Mouse (Mus musculus) heart, adult 2 months (tissue): ENCODE data around the gene Frem1. TPM values are rescaled to one million over a fixed set of nuclear protein-coding genes. Genes with fewer than 3 reads are reported as not detected.

ENCODE experiments used
- DNase-seq, 2 experiments: peaks; one replicate each; pipeline ENCODE4 v3.0.0; 2021
- H3K27ac ChIP-seq: fragments of 200-600 bp; 2 replicates; pipeline ENCODE4 v1.8.1; 2022
- H3K27me3 ChIP-seq: fragments of 200-500 bp; 2 replicates; pipeline ENCODE4 v1.6.1; 2012; ENCODE audit warnings: mild to moderate bottlenecking, low read length, inconsistent platforms, mixed read lengths; ENCODE audit not compliant: control insufficient read depth, insufficient read depth
- H3K36me3 ChIP-seq: fragments of 200-500 bp; 2 replicates; pipeline ENCODE4 v1.6.1; 2012; ENCODE audit warnings: low read length, inconsistent platforms; ENCODE audit not compliant: control insufficient read depth, insufficient read depth
- H3K4me1 ChIP-seq: fragments of 200-500 bp; 2 replicates; pipeline ENCODE4 v1.6.1; 2011; ENCODE audit warnings: low read length; ENCODE audit not compliant: control insufficient read depth, insufficient read depth
- H3K4me3 ChIP-seq: fragments of 200-600 bp; 2 replicates; pipeline ENCODE4 v1.8.1; 2022
- H3K79me2 ChIP-seq: fragments of 200-500 bp; replicated peaks from 2 replicates; pipeline ENCODE4 v1.6.1; 2012; ENCODE audit warnings: mild to moderate bottlenecking, inconsistent platforms, low read length, moderate library complexity, mixed read lengths; ENCODE audit not compliant: control insufficient read depth, insufficient read depth
- H3K9ac ChIP-seq: fragments of 200-500 bp; 2 replicates; pipeline ENCODE4 v1.6.1; 2012; ENCODE audit warnings: low read depth, mild to moderate bottlenecking, control low read depth, inconsistent platforms, low read length, mixed read lengths
- CTCF ChIP-seq: fragments of 200-600 bp; IDR thresholded peaks from 2 replicates; pipeline ENCODE4 v1.8.1; 2022; ENCODE audit warnings: antibody characterized with exemption, mild to moderate bottlenecking, moderate library complexity
- EP300 ChIP-seq: fragments of 200-500 bp; IDR thresholded peaks from 2 replicates; pipeline ENCODE4 v1.6.1; 2011; ENCODE audit warnings: low read depth, low read length, control low read depth; ENCODE audit not compliant: insufficient read depth
- POLR2A ChIP-seq: fragments of 200-500 bp; IDR thresholded peaks from 2 replicates; pipeline ENCODE4 v1.6.1; 2011; ENCODE audit warnings: mild to moderate bottlenecking, low read depth, low read length, control low read depth; ENCODE audit not compliant: insufficient read depth
- WGBS: fragments of 180-500 bp; shearing (Covaris S2); methylation state at CpG from one replicate; pipeline ENCODE4 v1.1.7; 2018; 5-methylcytosine and 5-hydroxymethylcytosine counted together
- intact Hi-C: fragments of 180-260 bp; cut with DNase I; formaldehyde crosslinking; loops from one replicate; pipeline ENCODE4 v1.15.1; 2025
- polyA plus RNA-seq: library from polyadenylated mRNA; depleted of rRNA; stranded (reverse); fragments of >200 nt; gene quantifications from 2 replicates; pipeline ENCODE4 v1.2.3, GENCODE M21; 2012
- total RNA-seq, 2 experiments: library from RNA; stranded (reverse); gene quantifications; 2 replicates each; pipeline ENCODE4 v1.2.3; 2021

Frem1 gene
- total and polyA plus RNA-seq, 3 experiments, result 0.21 to 0.52 (median 0.21) TPM

DNA sequence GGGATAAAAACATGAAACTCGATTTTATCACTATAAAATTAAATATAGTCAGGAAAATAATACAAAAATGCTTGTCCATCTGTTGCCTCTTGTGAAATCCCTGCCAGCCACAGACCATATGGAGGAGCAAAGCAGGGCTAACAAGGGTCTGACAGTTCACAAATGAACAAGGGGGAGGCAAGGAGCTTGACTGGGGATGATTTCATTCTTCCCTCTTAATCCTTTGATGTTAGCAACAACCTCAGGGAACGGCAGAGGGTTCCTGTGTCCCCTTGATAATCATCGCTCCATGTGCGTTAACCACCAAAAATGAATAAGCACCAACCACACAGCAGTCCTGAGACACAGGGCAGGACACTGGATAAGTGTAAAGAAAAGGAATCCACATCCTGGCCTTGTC is 79.8 kb downstream of the Frem1 start:
- Histone ChIP-seq H3K4me3 (no peak overlapping the region), H3K36me3 (no peaks in the 10 kb centered on the region), H3K79me2 (no peaks in the 10 kb centered on the region), H3K9ac (no peak overlapping the region), H3K27ac (no peak overlapping the region), H3K4me1 (no peaks in the 10 kb centered on the region), H3K27me3 (no peaks in the 10 kb centered on the region)
- WGBS, result 68% methylated on average over 4 of the region's 4 CpGs
- intact Hi-C loops, result no loop called here
- DNase-seq, result no peak
- TF ChIP-seq POLR2A (no peak), EP300 (no peak), CTCF (no peak)

- 91% methylated on average over 12 of the region's 12 CpGs for WGBS
Measured at GRCm38 (mm10) chr4:82970901-82971648, 81.1 kb downstream of the Frem1 start.

GRCm38 (mm10) chr4:82961024-82961423 is 91.1 kb downstream of the Frem1 start:
- Histone ChIP-seq H3K79me2 (no peaks in the 10 kb centered on the region), H3K36me3 (no peaks in the 10 kb centered on the region), H3K27ac (no peak overlapping the region), H3K27me3 (no peaks in the 10 kb centered on the region), H3K9ac (no peak overlapping the region), H3K4me1 (no peaks in the 10 kb centered on the region), H3K4me3 (no peak overlapping the region)
- TF ChIP-seq CTCF (no peak), POLR2A (no peak), EP300 (no peak)
- WGBS, result 84% methylated on average over 1 of the region's 1 CpGs
- no peak for DNase-seq
- intact Hi-C loops, result no loop called here

More at GRCm38 (mm10) chr4:82970901-82971648, 81.1 kb downstream of the Frem1 start:
- H3K27me3 ChIP-seq, result no peaks in the 10 kb centered on the region
- no peak for DNase-seq
- H3K36me3 ChIP-seq, result no peaks in the 10 kb centered on the region
- H3K4me1 ChIP-seq, result no peaks in the 10 kb centered on the region
- no peak overlapping the region for H3K27ac ChIP-seq
- no peak overlapping the region for H3K4me3 ChIP-seq
- TF ChIP-seq CTCF, result no peak
- TF ChIP-seq EP300, result no peak
- TF ChIP-seq POLR2A, result no peak
- intact Hi-C loops, result no loop called here
- H3K9ac ChIP-seq, result no peak overlapping the region
- H3K79me2 ChIP-seq, result no peaks in the 10 kb centered on the region

DNA sequence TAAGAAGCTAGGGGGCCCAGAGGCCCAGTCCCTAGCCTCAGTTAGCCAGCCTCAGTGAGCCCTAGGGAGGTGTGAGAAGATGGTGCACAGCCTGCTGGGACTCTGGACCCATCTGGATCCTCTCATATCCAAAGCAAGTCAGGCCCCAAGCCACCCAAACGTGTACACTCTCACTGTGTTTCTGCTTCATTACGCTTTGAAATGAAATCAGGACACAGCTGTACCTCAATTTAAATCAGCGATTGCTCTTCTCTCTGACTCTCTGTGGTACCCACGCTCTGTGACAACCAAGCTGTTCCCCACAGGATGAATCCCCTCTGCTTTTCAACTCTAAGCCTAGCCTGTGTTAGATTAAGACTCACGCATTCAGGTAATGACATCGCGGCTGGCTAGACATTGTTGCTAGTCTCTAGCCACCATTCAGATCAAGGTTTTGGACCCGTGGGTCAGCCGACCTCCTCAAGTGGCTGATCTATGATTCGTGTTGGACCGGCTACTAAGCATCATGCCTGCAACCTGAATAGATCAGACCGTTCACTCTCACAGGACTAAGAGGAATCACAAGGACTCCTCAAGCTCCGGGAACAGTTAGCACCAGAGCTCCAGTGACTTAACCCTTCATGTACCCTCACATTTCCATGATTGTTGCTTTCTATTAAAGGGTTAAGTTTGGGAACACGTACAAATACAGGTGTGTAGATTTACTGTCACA is 94.2 kb downstream of the Frem1 start:
- no peak for DNase-seq
- H3K27ac ChIP-seq, result no peak overlapping the region
- 80% methylated on average over 14 of the region's 14 CpGs for WGBS
- H3K4me3 ChIP-seq, result no peak overlapping the region
- no peaks in the 10 kb centered on the region for H3K36me3 ChIP-seq
- no peaks in the 10 kb centered on the region for H3K79me2 ChIP-seq
- no peaks in the 10 kb centered on the region for H3K27me3 ChIP-seq
- intact Hi-C loops, result no loop called here
- H3K4me1 ChIP-seq, result no peaks in the 10 kb centered on the region
- TF ChIP-seq EP300, result no peak
- no peak for TF ChIP-seq POLR2A
- no peak for TF ChIP-seq CTCF
- H3K9ac ChIP-seq, result no peak overlapping the region

DNA sequence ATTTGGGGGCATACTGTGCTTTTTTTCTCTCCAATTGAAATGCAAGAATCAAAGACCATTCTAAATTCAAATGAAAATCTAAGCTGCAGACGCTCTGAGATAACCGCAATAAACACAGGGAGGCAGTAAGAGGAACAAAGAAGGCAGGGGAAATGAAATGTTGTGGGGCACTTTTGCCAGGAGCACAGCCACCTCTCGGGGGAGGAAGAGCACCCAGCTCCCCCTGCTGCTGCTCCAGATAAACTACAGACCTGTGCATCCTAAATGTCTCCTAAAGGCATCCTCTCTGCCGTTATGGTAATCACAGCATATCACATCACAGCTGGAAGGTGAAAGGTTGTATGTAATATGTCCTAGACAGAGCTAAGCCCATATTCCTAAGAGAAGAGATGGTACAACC is 98.1 kb downstream of the Frem1 start:
- no peak overlapping the region for H3K27ac ChIP-seq
- H3K27me3 ChIP-seq, result no peaks in the 10 kb centered on the region
- WGBS, result 65% methylated on average over 4 of the region's 4 CpGs
- H3K4me3 ChIP-seq, result no peak overlapping the region
- no peak for DNase-seq
- no peaks in the 10 kb centered on the region for H3K36me3 ChIP-seq
- H3K9ac ChIP-seq, result no peak overlapping the region
- TF ChIP-seq POLR2A (no peak), EP300 (no peak), CTCF (no peak)
- no peaks in the 10 kb centered on the region for H3K4me1 ChIP-seq
- intact Hi-C loops, result no loop called here
- H3K79me2 ChIP-seq, result no peaks in the 10 kb centered on the region

- Histone ChIP-seq H3K27me3 (no peaks in the 10 kb centered on the region), H3K9ac (no peak overlapping the region), H3K4me3 (no peak overlapping the region), H3K4me1 (no peaks in the 10 kb centered on the region), H3K27ac (no peak overlapping the region), H3K36me3 (no peaks in the 10 kb centered on the region), H3K79me2 (no peaks in the 10 kb centered on the region)
- intact Hi-C loops, result no loop called here
- TF ChIP-seq POLR2A (no peak), EP300 (no peak), CTCF (no peak)
- WGBS, result 88% methylated on average over 8 of the region's 8 CpGs
- no peak for DNase-seq
Measured at GRCm38 (mm10) chr4:82949511-82949910, 102.6 kb downstream of the Frem1 start.
